Mouse (Mus musculus) stomach, embryonic 15.5 days (tissue): ENCODE data around the gene Arhgap23. TPM values are rescaled to one million over a fixed set of nuclear protein-coding genes. Genes with fewer than 3 reads are reported as not detected.
A peak's percentile ranks its signal among the peaks of the same experiment; 100 is the strongest.

Experiments
- ATAC-seq: fragments of 200-750 bp; cut with Nextera tagmentation; 2 replicates; pipeline ENCODE4 v1.8.0; 2017; ENCODE audit warnings: low read depth, moderate number of reproducible peaks, moderate TSS enrichment; ENCODE audit not compliant: insufficient read depth, low FRiP score
- H3K27ac ChIP-seq: fragments of 300-500 bp; sonication (generic); 2 replicates; pipeline ENCODE4 v1.5.1; 2015; ENCODE audit warnings: mild to moderate bottlenecking, inconsistent platforms
- H3K27me3 ChIP-seq: fragments of 300-500 bp; sonication (generic); replicated peaks from 2 replicates; pipeline ENCODE4 v1.6.1; 2015; ENCODE audit warnings: inconsistent platforms
- H3K36me3 ChIP-seq: fragments of 300-500 bp; sonication (generic); 2 replicates; pipeline ENCODE4 v1.6.1; 2015; ENCODE audit warnings: inconsistent platforms
- H3K4me1 ChIP-seq: fragments of 300-500 bp; sonication (generic); 2 replicates; pipeline ENCODE4 v1.6.1; 2015; ENCODE audit warnings: inconsistent platforms
- H3K4me2 ChIP-seq: fragments of 300-500 bp; sonication (generic); 2 replicates; pipeline ENCODE4 v1.6.1; 2015; ENCODE audit warnings: mild to moderate bottlenecking, inconsistent platforms
- H3K4me3 ChIP-seq: fragments of 300-500 bp; sonication (generic); replicated peaks from 2 replicates; pipeline ENCODE4 v1.5.1; 2015; ENCODE audit warnings: inconsistent platforms
- H3K9ac ChIP-seq: fragments of 300-500 bp; sonication (generic); 2 replicates; pipeline ENCODE4 v1.6.1; 2015; ENCODE audit warnings: inconsistent platforms
- H3K9me3 ChIP-seq: fragments of 300-500 bp; sonication (generic); 2 replicates; pipeline ENCODE4 v1.6.1; 2016; ENCODE audit warnings: inconsistent platforms
- WGBS: fragments of 180-500 bp; shearing (Covaris S2); methylation state at CpG from one replicate; pipeline ENCODE4 v1.1.7; 2015; 5-methylcytosine and 5-hydroxymethylcytosine counted together
- polyA plus RNA-seq: library from polyadenylated mRNA; unstranded; fragments of >200 nt; fragmentation: Nextera tagmentation; extraction: Ambion mirVana; gene quantifications from 2 replicates; pipeline ENCODE4 v1.2.1, GENCODE M21; 2015

The Arhgap23 gene
- polyA plus RNA-seq, 1 experiment from 2014 or later, result 6.2 TPM

- peaks cover 37% of the 10 kb centered on the region for H3K36me3 ChIP-seq
- no peak for ATAC-seq
- WGBS, result 62% methylated on average over 8 of the region's 8 CpGs
These were observed 61.2 kb downstream of the Arhgap23 start for GRCm38 (mm10) chr11:97476334-97477095.

DNA sequence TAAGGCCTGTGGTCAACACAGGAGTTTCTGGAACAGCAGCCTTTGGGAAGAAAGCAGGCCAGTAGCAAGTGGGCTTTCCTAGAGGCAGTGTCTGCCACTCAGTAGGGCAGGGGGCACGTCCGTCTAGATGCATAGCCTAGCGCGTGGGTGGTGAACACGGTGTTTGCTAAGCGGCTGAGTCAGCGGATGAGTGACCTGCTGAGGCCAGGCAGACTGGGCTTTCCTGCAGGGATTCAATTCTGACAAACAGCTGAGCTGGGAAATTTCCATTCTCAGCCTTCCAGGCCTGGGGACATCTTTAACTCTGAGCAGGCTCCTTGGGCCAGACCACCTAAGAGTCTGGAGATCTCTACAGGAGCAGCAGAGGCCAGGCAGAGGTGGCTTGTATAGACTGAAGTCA is 62.1 kb downstream of the Arhgap23 start:
- H3K27me3 ChIP-seq, result no peaks in the 10 kb centered on the region
- no peak overlapping the region for H3K4me2 ChIP-seq
- no peaks in the 10 kb centered on the region for H3K4me1 ChIP-seq
- WGBS, result 74% methylated on average over 7 of the region's 7 CpGs
- no peaks in the 10 kb centered on the region for H3K9me3 ChIP-seq
- no peak overlapping the region for H3K9ac ChIP-seq
- ATAC-seq, result no peak
- no peak overlapping the region for H3K4me3 ChIP-seq
- peaks cover 31% of the 10 kb centered on the region for H3K36me3 ChIP-seq
- H3K27ac ChIP-seq, result no peak overlapping the region

More at GRCm38 (mm10) chr11:97476334-97477095, 61.2 kb downstream of the Arhgap23 start:
- no peaks in the 10 kb centered on the region for H3K4me1 ChIP-seq
- H3K4me3 ChIP-seq, result no peak overlapping the region
- H3K4me2 ChIP-seq, result no peak overlapping the region
- H3K9ac ChIP-seq, result no peak overlapping the region
- H3K27ac ChIP-seq, result no peak overlapping the region
- H3K9me3 ChIP-seq, result no peaks in the 10 kb centered on the region
- H3K27me3 ChIP-seq, result no peaks in the 10 kb centered on the region

DNA sequence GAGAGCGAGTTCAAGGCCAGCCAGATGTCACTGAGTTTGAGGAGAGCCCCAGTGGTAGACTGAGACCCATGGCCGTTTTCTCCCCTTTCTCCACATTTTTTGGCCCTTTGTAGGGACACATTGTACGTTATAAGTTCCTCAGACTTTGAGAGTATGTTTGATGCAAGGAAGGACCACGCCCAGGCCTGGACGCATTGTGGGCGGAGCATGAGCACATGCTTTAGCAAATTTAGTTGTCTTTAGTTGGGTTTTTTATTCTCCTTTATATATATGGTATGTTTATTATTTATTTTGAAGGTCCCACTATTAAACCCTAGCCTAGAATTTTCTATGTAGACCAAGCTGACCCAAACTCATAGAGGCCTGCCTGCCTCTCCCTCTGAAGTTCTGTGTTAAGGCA is 63.0 kb downstream of the Arhgap23 start:
- H3K27me3 ChIP-seq, result no peaks in the 10 kb centered on the region
- no peaks in the 10 kb centered on the region for H3K9me3 ChIP-seq
- H3K9ac ChIP-seq, result no peak overlapping the region
- H3K27ac ChIP-seq, result no peak overlapping the region
- H3K4me2 ChIP-seq, result no peak overlapping the region
- 84% methylated on average over 6 of the region's 6 CpGs for WGBS
- H3K4me1 ChIP-seq, result no peaks in the 10 kb centered on the region
- no peak overlapping the region for H3K4me3 ChIP-seq
- peaks cover 34% of the 10 kb centered on the region for H3K36me3 ChIP-seq
- no peak for ATAC-seq

DNA sequence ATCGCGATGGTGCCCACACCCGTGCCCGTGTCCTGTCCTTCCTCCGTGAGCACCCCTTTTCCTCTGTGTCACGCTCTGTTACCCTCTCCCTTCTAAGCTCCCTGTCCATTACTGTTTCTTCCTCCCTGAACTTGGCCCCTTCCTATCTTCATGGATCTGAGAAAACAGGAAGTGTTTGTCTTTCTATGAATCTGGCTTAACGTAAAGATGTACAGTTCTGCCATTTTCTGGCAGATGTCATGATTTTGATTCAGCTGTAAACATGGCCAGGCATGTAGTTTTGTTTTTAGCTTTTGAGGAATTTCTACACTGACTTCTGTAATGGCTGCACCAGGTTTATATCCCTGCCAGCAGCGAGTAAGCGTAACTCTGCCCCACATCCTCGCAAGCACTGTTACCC is 63.8 kb downstream of the Arhgap23 start:
- Histone ChIP-seq H3K9me3 (no peaks in the 10 kb centered on the region), H3K27me3 (no peaks in the 10 kb centered on the region), H3K4me3 (no peak overlapping the region), H3K4me1 (no peaks in the 10 kb centered on the region), H3K36me3 (peaks cover 34% of the 10 kb centered on the region), H3K9ac (no peak overlapping the region), H3K4me2 (no peak overlapping the region), H3K27ac (no peak overlapping the region)
- 86% methylated on average over 10 of the region's 10 CpGs for WGBS
- ATAC-seq, result no peak

GRCm38 (mm10) chr11:97479824-97480223 is 64.5 kb downstream of the Arhgap23 start:
- peaks cover 38% of the 10 kb centered on the region for H3K36me3 ChIP-seq
- no peaks in the 10 kb centered on the region for H3K4me1 ChIP-seq
- no peak overlapping the region for H3K9ac ChIP-seq
- H3K9me3 ChIP-seq, result no peaks in the 10 kb centered on the region
- H3K4me2 ChIP-seq, result no peak overlapping the region
- H3K27me3 ChIP-seq, result no peaks in the 10 kb centered on the region
- no peak overlapping the region for H3K4me3 ChIP-seq
- WGBS, result 76% methylated on average over 8 of the region's 8 CpGs
- ATAC-seq, result no peak
- no peak overlapping the region for H3K27ac ChIP-seq

DNA sequence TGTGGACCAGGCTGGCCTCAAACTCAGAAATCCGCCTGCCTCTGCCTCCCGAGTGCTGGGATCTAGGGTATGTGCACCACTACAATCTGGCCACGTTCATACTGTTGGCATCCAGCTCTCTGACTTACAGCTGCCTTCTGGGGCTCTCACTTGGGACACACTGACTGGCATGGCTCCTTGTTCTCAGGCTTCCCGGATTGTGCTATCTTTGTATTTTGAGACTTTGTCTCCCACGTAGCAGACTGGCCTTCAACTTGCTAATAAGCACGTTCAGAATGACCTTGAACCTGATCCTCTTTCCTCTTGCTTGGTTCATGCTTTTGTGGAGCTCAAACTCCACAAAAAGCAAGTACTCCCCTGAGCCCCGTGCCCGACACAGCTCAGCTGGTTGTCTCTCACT is 70.3 kb downstream of the Arhgap23 start:
- Histone ChIP-seq H3K9me3 (no peaks in the 10 kb centered on the region), H3K4me2 (no peak overlapping the region), H3K4me1 (no peaks in the 10 kb centered on the region), H3K36me3 (peaks cover 9% of the 10 kb centered on the region), H3K4me3 (no peak overlapping the region), H3K9ac (no peak overlapping the region), H3K27me3 (no peaks in the 10 kb centered on the region), H3K27ac (no peak overlapping the region)
- WGBS, result 82% methylated on average over 8 of the region's 8 CpGs
- no peak for ATAC-seq

- ATAC-seq, result no peak
- H3K4me2 ChIP-seq, result no peak overlapping the region
- peaks cover 19% of the 10 kb centered on the region for H3K36me3 ChIP-seq
- 83% methylated on average over 3 of the region's 3 CpGs for WGBS
- H3K4me1 ChIP-seq, result no peaks in the 10 kb centered on the region
- H3K27me3 ChIP-seq, result no peaks in the 10 kb centered on the region
- H3K4me3 ChIP-seq, result no peak overlapping the region
- H3K9me3 ChIP-seq, result no peaks in the 10 kb centered on the region
- no peak overlapping the region for H3K9ac ChIP-seq
- H3K27ac ChIP-seq, result no peak overlapping the region
These were observed 72.3 kb downstream of the Arhgap23 start for GRCm38 (mm10) chr11:97487656-97488055.

- Histone ChIP-seq H3K9ac (no peak overlapping the region), H3K4me2 (no peak overlapping the region), H3K27ac (no peak overlapping the region), H3K4me3 (no peak overlapping the region), H3K36me3 (peaks cover 21% of the 10 kb centered on the region), H3K4me1 (no peaks in the 10 kb centered on the region), H3K27me3 (no peaks in the 10 kb centered on the region), H3K9me3 (no peaks in the 10 kb centered on the region)
- 39% methylated on average over 16 of the region's 16 CpGs for WGBS
- peak; percentile 49; the same call in 1 of the 2 replicates for ATAC-seq
These were observed 74.4 kb downstream of the Arhgap23 start for GRCm38 (mm10) chr11:97489589-97490324.

DNA sequence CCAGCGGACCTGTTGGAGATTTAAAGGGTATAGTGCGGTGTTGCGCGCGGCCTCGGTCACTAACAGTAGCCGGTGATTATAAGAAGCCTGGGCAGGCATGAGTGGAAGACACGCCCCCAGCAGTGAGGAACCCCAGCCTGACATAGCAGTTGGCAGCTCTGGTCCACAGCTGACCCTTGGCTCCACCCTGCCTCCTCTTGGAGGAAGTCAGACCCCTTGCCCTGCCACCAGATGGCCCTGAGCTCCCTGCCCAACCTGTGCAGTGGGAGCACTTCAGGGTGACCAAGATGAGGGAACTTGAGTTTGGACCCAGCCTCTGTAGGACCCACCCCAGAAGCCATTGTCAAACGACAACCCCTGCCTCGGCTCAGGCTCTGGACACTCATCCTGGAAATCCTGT is 76.3 kb downstream of the Arhgap23 start:
- no peak overlapping the region for H3K9ac ChIP-seq
- no peaks in the 10 kb centered on the region for H3K27me3 ChIP-seq
- peaks cover 23% of the 10 kb centered on the region for H3K36me3 ChIP-seq
- WGBS, result 74% methylated on average over 10 of the region's 10 CpGs
- no peak overlapping the region for H3K27ac ChIP-seq
- no peaks in the 10 kb centered on the region for H3K9me3 ChIP-seq
- ATAC-seq, result no peak
- no peaks in the 10 kb centered on the region for H3K4me1 ChIP-seq
- no peak overlapping the region for H3K4me3 ChIP-seq
- no peak overlapping the region for H3K4me2 ChIP-seq

DNA sequence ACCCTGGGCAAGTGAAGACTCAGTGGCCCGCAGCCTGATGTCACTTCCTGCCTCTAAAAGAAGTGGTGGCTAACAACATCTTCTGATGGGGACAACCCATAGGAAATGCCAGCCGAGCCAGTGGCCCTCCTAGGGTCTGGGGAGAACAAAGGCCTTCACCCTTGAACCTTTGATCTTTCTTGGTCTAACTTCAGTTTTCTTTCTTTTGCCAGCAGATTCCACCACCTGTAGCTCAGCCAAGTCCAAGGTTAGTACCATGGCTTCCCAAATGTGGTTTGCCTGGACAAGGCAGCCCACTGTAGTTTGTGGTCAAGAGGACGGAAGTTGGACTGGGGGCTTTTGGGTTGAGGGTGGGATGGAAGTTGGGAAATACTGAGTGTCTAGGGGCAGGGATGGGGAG is 77.5 kb downstream of the Arhgap23 start:
- Histone ChIP-seq H3K9ac (no peak overlapping the region), H3K9me3 (no peaks in the 10 kb centered on the region), H3K4me3 (no peak overlapping the region), H3K27me3 (no peaks in the 10 kb centered on the region), H3K4me2 (no peak overlapping the region), H3K4me1 (no peaks in the 10 kb centered on the region), H3K27ac (no peak overlapping the region), H3K36me3 (peaks cover 23% of the 10 kb centered on the region)
- WGBS, result 95% methylated on average over 3 of the region's 3 CpGs
- ATAC-seq, result no peak

- ATAC-seq, result no peak
- H3K27ac ChIP-seq, result no peak overlapping the region
- H3K4me2 ChIP-seq, result no peak overlapping the region
- 78% methylated on average over 4 of the region's 4 CpGs for WGBS
- no peak overlapping the region for H3K9ac ChIP-seq
- H3K27me3 ChIP-seq, result peaks cover 26% of the 10 kb centered on the region
- H3K9me3 ChIP-seq, result no peaks in the 10 kb centered on the region
- H3K4me3 ChIP-seq, result no peak overlapping the region
- H3K36me3 ChIP-seq, result peaks cover 16% of the 10 kb centered on the region
- 0 out of 2 replicates have a peak, but pooled peaks cover 11% of the 10 kb centered on the region for H3K4me1 ChIP-seq
These were observed 82.2 kb downstream of the Arhgap23 start for GRCm38 (mm10) chr11:97497543-97497942.
